Mouse (Mus musculus): ENCODE data around the gene Trpv4. TPM values are rescaled to one million over a fixed set of nuclear protein-coding genes. Genes with fewer than 3 reads are reported as not detected.

Gene Trpv4
- polyA plus RNA-seq, 1 experiment from 2014 or later, result 0.55 TPM

GRCm38 (mm10) chr5:114575530-114575929 lies 82.7 kb downstream of the Trpv4 start:
- 65% methylated on average over 7 of the region's 7 CpGs for WGBS
- H3K9me3 ChIP-seq (replicated peaks; ENCODE audit: control insufficient read depth, low read length), result no peaks in the 10 kb centered on the region
- H3K4me3 ChIP-seq (ENCODE audit: low read depth, low read length), result no peak overlapping the region
- no peaks in the 10 kb centered on the region for H3K36me3 ChIP-seq (ENCODE audit: control insufficient read depth, insufficient read depth, low read length)
- H3K9ac ChIP-seq (ENCODE audit: low read length), result peak overlapping the region; percentile 14; the same call in 1 of the 2 replicates
- no peak for ATAC-seq
- H3K27ac ChIP-seq (ENCODE audit: low read depth, low read length), result 0 out of 2 replicates have a peak overlapping the region, but pooled peaks have one; percentile 53
- peak overlapping the region; percentile 26; the same call in 1 of the 2 replicates for H3K4me2 ChIP-seq (ENCODE audit: low read length)
- DNase-seq (ENCODE audit: low spot score), result no peak
- peaks cover 19% of the 10 kb centered on the region; the same call in 1 of the 2 replicates for H3K27me3 ChIP-seq (replicated peaks; ENCODE audit: control insufficient read depth, insufficient read depth, low read length)
- peaks cover 62% of the 10 kb centered on the region for H3K4me1 ChIP-seq (ENCODE audit: control insufficient read depth, insufficient read depth, low read length)

GRCm38 (mm10) chr5:114575010-114575409 lies 83.2 kb downstream of the Trpv4 start:
- no peak for ATAC-seq
- 0 out of 2 replicates have a peak overlapping the region, but pooled peaks have one; percentile 2 for H3K4me3 ChIP-seq (ENCODE audit: low read depth, low read length)
- H3K4me1 ChIP-seq (ENCODE audit: control insufficient read depth, insufficient read depth, low read length), result peaks cover 65% of the 10 kb centered on the region
- peak overlapping the region; percentile 26 for H3K4me2 ChIP-seq (ENCODE audit: low read length)
- no peak for DNase-seq (ENCODE audit: low spot score)
- H3K27me3 ChIP-seq (replicated peaks; ENCODE audit: control insufficient read depth, insufficient read depth, low read length), result peaks cover 19% of the 10 kb centered on the region; the same call in 1 of the 2 replicates
- H3K27ac ChIP-seq (ENCODE audit: low read depth, low read length), result peak overlapping the region; percentile 53; the same call in 1 of the 2 replicates
- WGBS, result 13% methylated on average over 11 of the region's 11 CpGs
- H3K36me3 ChIP-seq (ENCODE audit: control insufficient read depth, insufficient read depth, low read length), result no peaks in the 10 kb centered on the region
- H3K9me3 ChIP-seq (replicated peaks; ENCODE audit: control insufficient read depth, low read length), result no peaks in the 10 kb centered on the region
- H3K9ac ChIP-seq (ENCODE audit: low read length), result peak overlapping the region; percentile 14; the same call in 1 of the 2 replicates

- H3K36me3 ChIP-seq (ENCODE audit: control insufficient read depth, insufficient read depth, low read length), result no peaks in the 10 kb centered on the region
- ATAC-seq (no peak), DNase-seq (ENCODE audit: low spot score) (no peak)
- no peak overlapping the region for H3K27ac ChIP-seq (ENCODE audit: low read depth, low read length)
- no peaks in the 10 kb centered on the region for H3K9me3 ChIP-seq (replicated peaks; ENCODE audit: control insufficient read depth, low read length)
- peak overlapping the region; percentile 26; the same call in 1 of the 2 replicates for H3K4me2 ChIP-seq (ENCODE audit: low read length)
- no peak overlapping the region for H3K4me3 ChIP-seq (ENCODE audit: low read depth, low read length)
- peaks cover 13% of the 10 kb centered on the region for H3K27me3 ChIP-seq (replicated peaks; ENCODE audit: control insufficient read depth, insufficient read depth, low read length)
- peaks cover 66% of the 10 kb centered on the region for H3K4me1 ChIP-seq (ENCODE audit: control insufficient read depth, insufficient read depth, low read length)
- H3K9ac ChIP-seq (ENCODE audit: low read length), result no peak overlapping the region
- WGBS, result 59% methylated on average over 12 of the region's 12 CpGs
Observed at GRCm38 (mm10) chr5:114573920-114574628, 84.1 kb downstream of the Trpv4 start.

GRCm38 (mm10) chr5:114572997-114573396 lies 85.2 kb downstream of the Trpv4 start:
- Histone ChIP-seq H3K4me3 (ENCODE audit: low read depth, low read length) (no peak overlapping the region), H3K27ac (ENCODE audit: low read depth, low read length) (no peak overlapping the region; the same call in 1 of the 2 replicates), H3K36me3 (ENCODE audit: control insufficient read depth, insufficient read depth, low read length) (no peaks in the 10 kb centered on the region), H3K4me2 (ENCODE audit: low read length) (peak overlapping the region; percentile 22), H3K4me1 (ENCODE audit: control insufficient read depth, insufficient read depth, low read length) (peaks cover 70% of the 10 kb centered on the region), H3K27me3 (replicated peaks; ENCODE audit: control insufficient read depth, insufficient read depth, low read length) (peaks cover 12% of the 10 kb centered on the region), H3K9me3 (replicated peaks; ENCODE audit: control insufficient read depth, low read length) (no peaks in the 10 kb centered on the region), H3K9ac (ENCODE audit: low read length) (no peak overlapping the region)
- ATAC-seq, result no peak
- 25% methylated on average over 2 of the region's 2 CpGs for WGBS
- DNase-seq (ENCODE audit: low spot score), result no peak

Other genes starting within 250 kb of the Trpv4 start
- 18.2 and 18.6 TPM in 2 replicates for gene Mmab, start 214.4 kb downstream of the Trpv4 start, polyA plus RNA-seq (2014; fragmentation: Nextera tagmentation; extraction: Ambion mirVana)
- 55.9 and 58.6 TPM in 2 replicates for gene Mvk, start 214.2 kb downstream of the Trpv4 start, polyA plus RNA-seq (2014; fragmentation: Nextera tagmentation; extraction: Ambion mirVana)
- 4.5 and 5.0 TPM in 2 replicates for gene Fam222a, start 90.4 kb downstream of the Trpv4 start, polyA plus RNA-seq (2014; fragmentation: Nextera tagmentation; extraction: Ambion mirVana)
- 31.2 and 32.4 TPM in 2 replicates for gene Gltp, start 32.6 kb upstream of the Trpv4 start, polyA plus RNA-seq (2014; fragmentation: Nextera tagmentation; extraction: Ambion mirVana)
- 7.1 and 10.4 TPM in 2 replicates for gene Tchp, start 49.3 kb upstream of the Trpv4 start, polyA plus RNA-seq (2014; fragmentation: Nextera tagmentation; extraction: Ambion mirVana)
- gene Ankrd13a, start 116.3 kb upstream of the Trpv4 start, polyA plus RNA-seq (2014; fragmentation: Nextera tagmentation; extraction: Ambion mirVana), result 25.8 and 32.3 TPM in 2 replicates
- gene Git2, start 117.1 kb upstream of the Trpv4 start, polyA plus RNA-seq (2014; fragmentation: Nextera tagmentation; extraction: Ambion mirVana), result 29.1 and 36.3 TPM in 2 replicates
- 255 and 273 TPM in 2 replicates for gene 1500011B03Rik, start 165.0 kb upstream of the Trpv4 start, polyA plus RNA-seq (2014; fragmentation: Nextera tagmentation; extraction: Ambion mirVana)
- gene 4930519G04Rik, start 195.2 kb upstream of the Trpv4 start, polyA plus RNA-seq (2014; fragmentation: Nextera tagmentation; extraction: Ambion mirVana), result not detected in 2 replicates
- 1.8 and 2.4 TPM in 2 replicates for gene Gm9936, start 200.3 kb upstream of the Trpv4 start, polyA plus RNA-seq (2014; fragmentation: Nextera tagmentation; extraction: Ambion mirVana)
- gene Oasl2, start 238.5 kb upstream of the Trpv4 start, polyA plus RNA-seq (2014; fragmentation: Nextera tagmentation; extraction: Ambion mirVana), result 2.3 and 2.6 TPM in 2 replicates

Data from forebrain, embryonic 14.5 days (tissue).